Mouse (Mus musculus): ENCODE results near the gene Kif26a. TPM values are rescaled to one million over a fixed set of nuclear protein-coding genes. Genes with fewer than 3 reads are reported as not detected.

Kif26a gene
- polyA plus RNA-seq, 1 experiment: not detected

DNA sequence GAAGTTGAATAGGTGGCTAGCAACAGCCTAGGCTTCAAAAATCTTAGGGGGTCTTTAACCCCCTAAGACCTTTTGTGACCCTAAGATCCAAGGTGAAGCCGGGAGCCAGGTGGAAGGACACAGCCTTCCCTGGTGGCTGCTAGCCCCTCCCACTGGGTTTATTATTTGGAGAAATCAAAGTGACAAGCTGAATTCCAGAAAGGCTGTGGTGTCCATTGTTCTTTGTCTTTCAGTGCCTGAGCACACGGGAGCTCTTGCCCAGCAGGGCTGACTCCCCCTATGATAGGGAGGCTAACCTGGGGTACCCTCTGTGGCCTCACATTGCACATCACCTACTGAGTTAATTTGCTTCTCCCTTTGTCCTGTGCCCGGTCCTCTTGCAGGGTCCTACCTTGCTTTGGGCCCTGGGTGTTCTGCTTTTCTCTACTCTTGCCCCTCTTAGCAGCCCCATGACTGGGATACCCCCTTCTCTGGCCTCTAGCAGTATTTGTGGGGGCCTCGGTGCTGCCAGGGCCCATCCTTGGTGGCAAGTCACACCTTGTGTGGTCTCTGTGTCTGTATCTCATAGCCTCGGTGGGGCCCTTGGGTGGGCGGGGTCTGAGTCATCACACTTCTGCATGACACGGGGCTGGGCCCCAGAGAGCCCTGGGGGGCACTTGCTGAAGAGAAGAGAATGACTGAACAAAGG, 36.1 kb downstream of the Kif26a start:
- TF ChIP-seq CTCF (IDR thresholded peaks at IDR 0.05; ENCODE audit: control insufficient read depth, insufficient read depth, low read length) (no peak), POLR2A (IDR thresholded peaks at IDR 0.05; ENCODE audit: borderline replicate concordance, control insufficient read depth, low read depth, low read length) (no peak)
- Histone ChIP-seq H3K4me1 (ENCODE audit: control insufficient read depth, insufficient read depth, low read length) (no peaks in the 10 kb centered on the region), H3K27ac (ENCODE audit: control insufficient read depth, insufficient read depth, low read depth, low read length, poor library complexity) (no peak overlapping the region), H3K4me3 (replicated peaks; ENCODE audit: control insufficient read depth, low read depth, low read length) (no peak overlapping the region)
- 58% methylated on average over 7 of the region's 7 CpGs for WGBS

DNA sequence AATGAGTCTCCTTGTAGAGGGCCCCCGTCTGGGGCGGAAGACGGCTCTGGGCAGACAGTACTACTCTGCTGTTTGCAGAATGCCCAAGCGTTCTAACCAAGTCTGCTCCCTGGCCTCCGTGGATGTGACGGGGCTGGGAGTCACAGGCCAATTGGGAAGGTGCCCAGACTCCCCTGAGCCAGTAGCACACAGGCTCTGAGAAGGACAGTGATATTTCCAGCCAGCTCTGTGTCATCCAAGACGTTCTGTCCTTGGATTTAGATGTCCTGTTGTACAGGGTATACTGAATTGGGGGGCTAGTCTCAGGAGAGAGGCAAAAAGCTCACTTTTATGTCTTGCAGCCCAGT, 36.6 kb downstream of the Kif26a start:
- 73% methylated on average over 7 of the region's 7 CpGs for WGBS
- Histone ChIP-seq H3K27ac (ENCODE audit: control insufficient read depth, insufficient read depth, low read depth, low read length, poor library complexity) (no peak overlapping the region), H3K4me1 (ENCODE audit: control insufficient read depth, insufficient read depth, low read length) (no peaks in the 10 kb centered on the region), H3K4me3 (replicated peaks; ENCODE audit: control insufficient read depth, low read depth, low read length) (no peak overlapping the region)
- TF ChIP-seq POLR2A (IDR thresholded peaks at IDR 0.05; ENCODE audit: borderline replicate concordance, control insufficient read depth, low read depth, low read length): no peak
- no peak for TF ChIP-seq CTCF (IDR thresholded peaks at IDR 0.05; ENCODE audit: control insufficient read depth, insufficient read depth, low read length)

GRCm38 (mm10) chr12:112183675-112184074, 37.7 kb downstream of the Kif26a start:
- WGBS: 47% methylated on average over 6 of the region's 6 CpGs
- no peak overlapping the region for H3K4me3 ChIP-seq (replicated peaks; ENCODE audit: control insufficient read depth, low read depth, low read length)
- H3K4me1 ChIP-seq (ENCODE audit: control insufficient read depth, insufficient read depth, low read length): no peaks in the 10 kb centered on the region
- TF ChIP-seq POLR2A (IDR thresholded peaks at IDR 0.05; ENCODE audit: borderline replicate concordance, control insufficient read depth, low read depth, low read length): no peak
- no peak for TF ChIP-seq CTCF (IDR thresholded peaks at IDR 0.05; ENCODE audit: control insufficient read depth, insufficient read depth, low read length)
- H3K27ac ChIP-seq (ENCODE audit: control insufficient read depth, insufficient read depth, low read depth, low read length, poor library complexity): no peak overlapping the region

- Histone ChIP-seq H3K4me3 (replicated peaks; ENCODE audit: control insufficient read depth, low read depth, low read length) (no peak overlapping the region), H3K27ac (ENCODE audit: control insufficient read depth, insufficient read depth, low read depth, low read length, poor library complexity) (no peak overlapping the region), H3K4me1 (ENCODE audit: control insufficient read depth, insufficient read depth, low read length) (no peaks in the 10 kb centered on the region)
- TF ChIP-seq CTCF (IDR thresholded peaks at IDR 0.05; ENCODE audit: control insufficient read depth, insufficient read depth, low read length) (no peak), POLR2A (IDR thresholded peaks at IDR 0.05; ENCODE audit: borderline replicate concordance, control insufficient read depth, low read depth, low read length) (no peak)
- WGBS: 47% methylated on average over 3 of the region's 3 CpGs
Observed at GRCm38 (mm10) chr12:112184390-112184789, 38.4 kb downstream of the Kif26a start.

DNA sequence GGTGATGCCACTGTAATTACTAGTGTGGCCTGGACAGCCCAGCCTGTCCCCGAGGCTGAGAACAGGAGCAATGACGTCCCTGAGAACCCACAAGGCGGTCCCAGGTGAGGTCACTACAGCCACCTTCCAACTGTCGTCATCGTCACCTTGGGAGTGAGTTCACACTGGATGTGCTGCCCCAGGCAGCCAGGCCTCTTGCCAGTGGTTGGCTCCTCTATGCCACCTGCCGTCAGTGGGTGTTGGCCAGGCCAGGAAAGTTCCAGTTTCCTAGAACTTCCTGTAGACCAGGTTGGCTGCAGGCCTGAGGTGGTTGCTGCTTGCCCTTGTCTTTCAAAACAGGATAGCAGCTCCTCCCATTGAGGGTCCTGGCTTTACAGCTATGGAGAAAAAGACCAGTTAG, 40.9 kb downstream of the Kif26a start:
- H3K27ac ChIP-seq (ENCODE audit: control insufficient read depth, insufficient read depth, low read depth, low read length, poor library complexity): no peak overlapping the region
- no peaks in the 10 kb centered on the region for H3K4me1 ChIP-seq (ENCODE audit: control insufficient read depth, insufficient read depth, low read length)
- H3K4me3 ChIP-seq (replicated peaks; ENCODE audit: control insufficient read depth, low read depth, low read length): no peak overlapping the region
- 70% methylated on average over 6 of the region's 6 CpGs for WGBS
- no peak for TF ChIP-seq POLR2A (IDR thresholded peaks at IDR 0.05; ENCODE audit: borderline replicate concordance, control insufficient read depth, low read depth, low read length)
- TF ChIP-seq CTCF (IDR thresholded peaks at IDR 0.05; ENCODE audit: control insufficient read depth, insufficient read depth, low read length): no peak

DNA sequence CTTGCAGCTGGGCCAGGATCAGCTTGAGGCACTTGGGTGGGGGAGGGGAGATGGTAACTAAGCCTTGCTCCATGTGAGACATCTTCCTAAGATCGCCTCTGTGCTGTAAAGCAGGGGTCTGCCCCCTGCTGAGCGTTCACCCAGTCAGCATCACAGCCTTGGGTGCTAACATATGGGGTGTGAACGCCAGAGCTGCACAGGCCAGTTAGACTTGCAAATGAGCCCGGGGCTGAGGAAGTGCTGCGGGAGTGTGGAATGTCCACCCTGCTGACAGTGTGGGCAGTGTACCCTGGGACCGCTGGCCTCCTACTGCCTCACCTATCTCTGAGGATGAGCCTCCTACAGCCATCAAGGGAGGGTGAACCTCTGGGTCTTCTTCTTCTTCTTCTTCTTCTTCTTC, 45.7 kb downstream of the Kif26a start:
- no peaks in the 10 kb centered on the region for H3K4me1 ChIP-seq (ENCODE audit: control insufficient read depth, insufficient read depth, low read length)
- WGBS: 43% methylated on average over 6 of the region's 6 CpGs
- no peak overlapping the region for H3K4me3 ChIP-seq (replicated peaks; ENCODE audit: control insufficient read depth, low read depth, low read length)
- H3K27ac ChIP-seq (ENCODE audit: control insufficient read depth, insufficient read depth, low read depth, low read length, poor library complexity): no peak overlapping the region
- no peak for TF ChIP-seq POLR2A (IDR thresholded peaks at IDR 0.05; ENCODE audit: borderline replicate concordance, control insufficient read depth, low read depth, low read length)
- no peak for TF ChIP-seq CTCF (IDR thresholded peaks at IDR 0.05; ENCODE audit: control insufficient read depth, insufficient read depth, low read length)

- H3K4me3 ChIP-seq (replicated peaks; ENCODE audit: control insufficient read depth, low read depth, low read length): no peak overlapping the region
- TF ChIP-seq POLR2A (IDR thresholded peaks at IDR 0.05; ENCODE audit: borderline replicate concordance, control insufficient read depth, low read depth, low read length) (no peak), CTCF (IDR thresholded peaks at IDR 0.05; ENCODE audit: control insufficient read depth, insufficient read depth, low read length) (no peak)
- WGBS: 7% methylated on average over 13 of the region's 13 CpGs
- no peaks in the 10 kb centered on the region for H3K4me1 ChIP-seq (ENCODE audit: control insufficient read depth, insufficient read depth, low read length)
- no peak overlapping the region for H3K27ac ChIP-seq (ENCODE audit: control insufficient read depth, insufficient read depth, low read depth, low read length, poor library complexity)
Observed at GRCm38 (mm10) chr12:112195019-112195418, 49.0 kb downstream of the Kif26a start.

DNA sequence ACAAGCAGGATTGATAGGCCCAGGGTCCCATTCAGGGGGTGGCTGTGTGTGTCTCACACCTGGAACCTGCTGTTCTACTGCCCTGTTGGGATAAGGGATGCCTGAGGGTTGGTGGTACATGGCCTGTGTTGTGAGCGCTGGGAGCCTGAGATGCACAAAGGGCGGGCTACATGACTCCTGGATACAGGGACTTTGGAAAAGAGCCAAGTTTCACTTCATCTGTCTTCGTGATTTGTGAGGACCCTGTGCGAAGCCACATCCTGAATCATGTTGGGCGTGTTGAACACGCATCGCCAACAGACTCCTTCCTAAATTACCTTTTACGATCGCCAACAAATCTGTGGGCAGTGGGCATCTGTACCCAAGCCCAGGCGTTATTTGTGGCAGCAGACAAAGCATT, 50.6 kb downstream of the Kif26a start:
- Histone ChIP-seq H3K4me1 (ENCODE audit: control insufficient read depth, insufficient read depth, low read length) (no peaks in the 10 kb centered on the region), H3K27ac (ENCODE audit: control insufficient read depth, insufficient read depth, low read depth, low read length, poor library complexity) (no peak overlapping the region), H3K4me3 (replicated peaks; ENCODE audit: control insufficient read depth, low read depth, low read length) (no peak overlapping the region)
- 30% methylated on average over 10 of the region's 10 CpGs for WGBS
- TF ChIP-seq CTCF (IDR thresholded peaks at IDR 0.05; ENCODE audit: control insufficient read depth, insufficient read depth, low read length) (no peak), POLR2A (IDR thresholded peaks at IDR 0.05; ENCODE audit: borderline replicate concordance, control insufficient read depth, low read depth, low read length) (no peak)

DNA sequence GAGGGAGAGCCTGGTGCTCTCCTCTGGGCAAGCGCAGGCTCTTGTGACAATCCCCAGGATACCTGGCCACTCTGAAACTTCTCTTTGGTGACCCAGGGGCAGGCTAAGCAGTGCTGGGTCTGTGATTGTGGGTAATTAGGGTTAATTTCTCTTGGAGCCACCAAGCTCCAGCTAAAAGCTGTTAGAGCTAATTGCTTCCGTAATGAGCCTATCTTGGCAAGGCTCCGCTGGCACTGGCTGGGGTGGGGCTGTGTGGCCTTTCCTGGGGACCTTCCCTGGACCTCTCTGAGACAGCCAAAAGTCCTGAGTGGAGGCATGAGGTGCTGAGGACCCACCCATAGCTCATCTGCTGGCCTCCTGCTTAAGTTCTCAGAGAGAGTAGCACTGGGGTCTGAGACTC, 53.4 kb downstream of the Kif26a start:
- TF ChIP-seq POLR2A (IDR thresholded peaks at IDR 0.05; ENCODE audit: borderline replicate concordance, control insufficient read depth, low read depth, low read length) (no peak), CTCF (IDR thresholded peaks at IDR 0.05; ENCODE audit: control insufficient read depth, insufficient read depth, low read length) (no peak)
- Histone ChIP-seq H3K4me3 (replicated peaks; ENCODE audit: control insufficient read depth, low read depth, low read length) (no peak overlapping the region), H3K27ac (ENCODE audit: control insufficient read depth, insufficient read depth, low read depth, low read length, poor library complexity) (no peak overlapping the region), H3K4me1 (ENCODE audit: control insufficient read depth, insufficient read depth, low read length) (no peaks in the 10 kb centered on the region)
- WGBS: 87% methylated on average over 3 of the region's 3 CpGs

Data from bone marrow, adult 2 months (tissue).